Mouse (Mus musculus) heart, embryonic 16.5 days (tissue): ENCODE data around the gene Prpf40b. TPM values are rescaled to one million over a fixed set of nuclear protein-coding genes. Genes with fewer than 3 reads are reported as not detected.
"Not testable (repeated sequence)": the region's sequence is repeated elsewhere in the genome, so short reads cannot be mapped to it uniquely, and the experiment has no call there.

Experiments used
- ATAC-seq: fragments of 200-750 bp; cut with Nextera tagmentation; replicated peaks from 2 replicates; pipeline ENCODE4 v1.8.0; 2017; ENCODE audit warnings: moderate number of reproducible peaks; ENCODE audit not compliant: insufficient read depth, low FRiP score; ENCODE audit errors: extremely low read depth
- H3K27ac ChIP-seq: fragments of 300-500 bp; sonication (generic); 2 replicates; pipeline ENCODE4 v1.5.1; 2014; ENCODE audit warnings: mild to moderate bottlenecking, low read length, control low read depth, moderate library complexity
- H3K27me3 ChIP-seq: fragments of 300-500 bp; sonication (generic); 2 replicates; pipeline ENCODE4 v1.6.1; 2014; ENCODE audit warnings: low read length, mixed read lengths; ENCODE audit not compliant: control insufficient read depth, insufficient read depth
- H3K36me3 ChIP-seq: fragments of 300-500 bp; sonication (generic); 2 replicates; pipeline ENCODE4 v1.6.1; 2014; ENCODE audit not compliant: control insufficient read depth, insufficient read depth
- H3K4me1 ChIP-seq: fragments of 300-500 bp; sonication (generic); 2 replicates; pipeline ENCODE4 v1.6.1; 2014; ENCODE audit warnings: low read length, mixed read lengths; ENCODE audit not compliant: control insufficient read depth, insufficient read depth
- H3K4me2 ChIP-seq: fragments of 300-500 bp; sonication (generic); 2 replicates; pipeline ENCODE4 v1.6.1; 2014; ENCODE audit warnings: low read depth, mild to moderate bottlenecking, control low read depth, low read length
- H3K4me3 ChIP-seq: fragments of 300-500 bp; sonication (generic); 2 replicates; pipeline ENCODE4 v1.5.1; 2014; ENCODE audit warnings: mild to moderate bottlenecking, control low read depth, low read length
- H3K9ac ChIP-seq: fragments of 300-500 bp; sonication (generic); 2 replicates; pipeline ENCODE4 v1.6.1; 2014; ENCODE audit warnings: low read length, control low read depth
- H3K9me3 ChIP-seq: fragments of 300-500 bp; sonication (generic); replicated peaks from 2 replicates; pipeline ENCODE4 v1.6.1; 2016; ENCODE audit warnings: low read length; ENCODE audit not compliant: control insufficient read depth
- WGBS: fragments of 180-500 bp; shearing (Covaris S2); extraction: QIAGEN DNeasy Blood & Tissue Kit; methylation state at CpG from one replicate; pipeline ENCODE4 v1.1.7; 2014; 5-methylcytosine and 5-hydroxymethylcytosine counted together
- polyA plus RNA-seq: library from polyadenylated mRNA; unstranded; fragments of >200 nt; fragmentation: Nextera tagmentation; extraction: Ambion mirVana; gene quantifications from 2 replicates; pipeline ENCODE4 v1.2.1, GENCODE M21; 2015

Prpf40b gene
- 36.0 and 46.6 TPM in 2 replicates for polyA plus RNA-seq

- Histone ChIP-seq H3K4me2 (peak within 1 kb of the TSS; percentile 82), H3K4me3 (peak within 1 kb of the TSS; percentile 78), H3K36me3 (no peaks in the 10 kb centered on the region), H3K27ac (peak within 1 kb of the TSS; percentile 84), H3K9me3 (no peaks in the 10 kb centered on the region), H3K9ac (peak within 1 kb of the TSS; percentile 85), H3K27me3 (no peaks in the 10 kb centered on the region), H3K4me1 (peaks cover 14% of the 10 kb centered on the region)
- ATAC-seq: peak; percentile 95
- WGBS: under 1% methylated on average over 64 of the region's 64 CpGs
Measured at GRCm38 (mm10) chr15:99294813-99295374, at the start of gene Prpf40b. TSS of gene Prpf40b (plus strand) at chr15:99295087.

DNA sequence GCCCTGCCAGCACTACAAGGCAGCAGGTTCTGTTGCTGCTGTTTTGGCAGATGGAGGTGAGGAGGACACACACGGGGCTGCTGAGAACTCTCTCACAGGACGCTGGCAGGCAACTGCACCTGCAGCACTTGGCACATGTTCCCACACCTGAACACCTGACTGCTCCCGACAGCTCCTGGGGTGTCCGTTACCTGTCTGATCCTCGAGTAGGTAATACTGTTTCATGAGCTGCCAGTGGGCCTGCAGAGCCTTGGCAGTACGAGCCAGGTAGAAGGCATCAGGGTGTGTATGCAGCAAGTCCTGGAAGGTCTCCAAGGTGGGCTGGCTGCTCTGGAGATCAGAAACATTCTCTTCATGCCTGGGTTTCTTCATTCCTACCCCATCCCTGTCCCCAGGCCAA lies 48.2 kb upstream of the Prpf40b start:
- H3K27ac ChIP-seq: peak overlapping the region; percentile 98

GRCm38 (mm10) chr15:99248972-99249371 lies 45.9 kb upstream of the Prpf40b start:
- Histone ChIP-seq H3K4me2 (peak overlapping the region; percentile 78), H3K9ac (peak overlapping the region; percentile 75), H3K9me3 (no peaks in the 10 kb centered on the region), H3K27ac (peak overlapping the region; percentile 98), H3K4me1 (peaks cover 40% of the 10 kb centered on the region), H3K4me3 (peak overlapping the region; percentile 43), H3K36me3 (peaks cover 26% of the 10 kb centered on the region), H3K27me3 (no peaks in the 10 kb centered on the region)
- WGBS: 45% methylated on average over 9 of the region's 9 CpGs
- ATAC-seq: peak; percentile 59

More for the DNA sequence above, 48.2 kb upstream of the Prpf40b start:
- H3K4me3 ChIP-seq, H3K9me3 ChIP-seq, H3K27me3 ChIP-seq, ATAC-seq: not testable (repeated sequence)
- H3K4me2 ChIP-seq: 0 out of 2 replicates have a peak overlapping the region, but pooled peaks have one; percentile 3
- H3K9ac ChIP-seq: 0 out of 2 replicates have a peak overlapping the region, but pooled peaks have one; percentile 25
- H3K4me1 ChIP-seq: peaks cover 32% of the 10 kb centered on the region
- H3K36me3 ChIP-seq: peaks cover 39% of the 10 kb centered on the region
- WGBS: 75% methylated on average over 6 of the region's 6 CpGs

- H3K9ac ChIP-seq: peak overlapping the region; percentile 75
- H3K27ac ChIP-seq: peak overlapping the region; percentile 98
- H3K4me1 ChIP-seq: peaks cover 49% of the 10 kb centered on the region
- peaks cover 17% of the 10 kb centered on the region for H3K36me3 ChIP-seq
- no peaks in the 10 kb centered on the region for H3K27me3 ChIP-seq
- H3K4me2 ChIP-seq: peak overlapping the region; percentile 78
- H3K9me3 ChIP-seq: no peaks in the 10 kb centered on the region
- 79% methylated on average over 11 of the region's 11 CpGs for whole genome bisulfite sequencing
- no peak for ATAC-seq
- peak overlapping the region; percentile 43 for H3K4me3 ChIP-seq
Measured at GRCm38 (mm10) chr15:99249938-99250337, 44.9 kb upstream of the Prpf40b start.

GRCm38 (mm10) chr15:99251111-99251510 lies 43.8 kb upstream of the Prpf40b start:
- 1% methylated on average over 14 of the region's 15 CpGs for WGBS
- H3K27me3 ChIP-seq, ATAC-seq, H3K9me3 ChIP-seq: not testable (repeated sequence)
- Histone ChIP-seq H3K4me3 (peak overlapping the region; percentile 69), H3K9ac (peak overlapping the region; percentile 72), H3K27ac (peak overlapping the region; percentile 66), H3K4me2 (peak overlapping the region; percentile 78), H3K4me1 (peaks cover 52% of the 10 kb centered on the region), H3K36me3 (peaks cover 11% of the 10 kb centered on the region)

GRCm38 (mm10) chr15:99251626-99252380 lies 43.1 kb upstream of the Prpf40b start, which contains the start of gene Mcrs1:
TSS of gene Mcrs1 (minus strand) at chr15:99251961.
- H3K9me3 ChIP-seq: no peaks in the 10 kb centered on the region
- peaks cover 50% of the 10 kb centered on the region for H3K4me1 ChIP-seq
- under 1% methylated on average over 52 of the region's 52 CpGs for WGBS
- H3K27ac ChIP-seq: peak within 1 kb of the TSS; percentile 100
- H3K4me3 ChIP-seq: peak within 1 kb of the TSS; percentile 69
- no peaks in the 10 kb centered on the region for H3K27me3 ChIP-seq
- ATAC-seq: peak; percentile 91
- peaks cover 5% of the 10 kb centered on the region; the same call in 1 of the 2 replicates for H3K36me3 ChIP-seq
- peak within 1 kb of the TSS; percentile 80 for H3K9ac ChIP-seq
- H3K4me2 ChIP-seq: peak within 1 kb of the TSS; percentile 93

DNA sequence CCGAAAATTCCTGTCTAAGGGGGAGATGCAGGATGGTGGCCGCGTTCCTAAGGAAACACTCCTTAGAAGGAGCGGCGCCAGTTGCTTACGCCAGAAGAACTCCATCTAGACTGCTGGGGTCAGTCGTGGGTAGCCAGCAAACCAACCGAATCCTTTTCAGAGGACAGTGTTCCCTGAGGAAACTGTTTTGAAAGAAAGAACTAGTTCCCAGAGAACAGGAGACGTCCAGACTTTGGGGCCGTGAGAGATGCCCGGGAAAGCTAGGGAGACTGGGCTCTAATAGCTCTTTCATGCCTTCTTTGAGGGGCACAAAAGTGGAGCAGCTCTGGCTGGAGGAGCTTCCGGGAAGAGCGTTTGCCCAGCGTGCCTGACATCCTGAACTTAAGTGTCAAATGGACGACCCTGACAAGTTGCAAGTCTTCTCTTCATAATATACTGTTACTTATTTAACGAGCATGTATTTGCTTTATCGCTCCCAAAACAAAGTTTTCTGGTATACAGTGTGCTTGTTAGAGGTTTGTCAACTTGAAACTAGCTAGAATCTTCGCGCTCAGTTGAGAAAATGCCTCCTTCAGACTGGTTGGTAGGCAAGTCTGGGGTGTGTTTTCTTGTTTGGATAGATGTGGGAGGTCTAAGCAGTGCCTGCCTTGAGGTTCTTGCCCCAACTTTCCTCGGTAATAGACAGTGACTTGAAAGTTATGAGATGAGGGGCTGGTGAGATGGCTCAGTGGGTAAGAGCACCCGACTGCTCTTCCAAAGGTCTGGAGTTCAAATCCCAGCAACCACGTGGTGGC lies 42.3 kb upstream of the Prpf40b start:
- WGBS: 4% methylated on average over 22 of the region's 22 CpGs

DNA sequence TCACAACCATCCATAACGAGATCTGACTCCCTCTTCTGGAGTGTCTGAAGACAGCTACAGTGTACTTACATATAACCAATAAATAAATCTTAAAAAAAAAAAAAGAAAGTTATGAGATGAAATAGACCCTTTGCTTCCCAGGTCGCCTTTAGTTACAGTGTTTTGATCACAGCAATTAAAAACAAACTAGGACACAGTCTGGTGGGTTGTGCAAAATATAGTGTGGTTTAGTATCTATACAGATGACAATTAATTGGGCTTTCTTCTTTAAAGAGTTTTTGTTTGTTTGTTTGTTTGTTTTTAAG lies 41.8 kb upstream of the Prpf40b start:
- Histone ChIP-seq H3K4me2 (peak overlapping the region; percentile 93), H3K27ac (peak overlapping the region; percentile 100), H3K4me3 (peak overlapping the region; percentile 69), H3K4me1 (peaks cover 38% of the 10 kb centered on the region)
- H3K27me3 ChIP-seq, ATAC-seq, H3K36me3 ChIP-seq, H3K9ac ChIP-seq, H3K9me3 ChIP-seq: not testable (repeated sequence)
- 48% methylated on average over 2 of the region's 2 CpGs for WGBS

More for the DNA sequence above, 42.3 kb upstream of the Prpf40b start:
- Histone ChIP-seq H3K9me3 (no peaks in the 10 kb centered on the region), H3K36me3 (peaks cover 2% of the 10 kb centered on the region; the same call in 1 of the 2 replicates), H3K4me3 (peak overlapping the region; percentile 69), H3K9ac (peak overlapping the region; percentile 80), H3K27me3 (no peaks in the 10 kb centered on the region), H3K4me2 (peak overlapping the region; percentile 93), H3K4me1 (peaks cover 44% of the 10 kb centered on the region), H3K27ac (peak overlapping the region; percentile 100)
- ATAC-seq: peak; percentile 39
